Mouse (Mus musculus) 3T3-L1 (cell line): ENCODE measurements around the gene Sec14l2.
A peak's percentile ranks its signal among the peaks of the same experiment; 100 is the strongest.

ENCODE experiments used
- DNase-seq: peaks from one replicate; pipeline ENCODE4 v3.0.0-alpha.2; 2015; ENCODE audit warnings: low read depth, low spot score

Gene Sec14l2

GRCm38 (mm10) chr11:4098816-4099215 lies 24.4 kb downstream of the Sec14l2 start:
- DNase-seq, result peak; percentile 20

GRCm38 (mm10) chr11:4098120-4098519 lies 25.1 kb downstream of the Sec14l2 start:
- no peak for DNase-seq

- no peak for DNase-seq
These were observed 26.1 kb downstream of the Sec14l2 start for GRCm38 (mm10) chr11:4097091-4097621.

GRCm38 (mm10) chr11:4096054-4096984 lies 26.9 kb downstream of the Sec14l2 start:
- peak; percentile 99 for DNase-seq

- DNase-seq, result peak; percentile 36
These were observed 27.8 kb downstream of the Sec14l2 start, which contains the start of gene Mtfp1 for GRCm38 (mm10) chr11:4095171-4096053. Gene Mtfp1, minus strand, starts transcription at chr11:4095445.

- peak; percentile 37 for DNase-seq
These were observed 28.6 kb downstream of the Sec14l2 start for GRCm38 (mm10) chr11:4094378-4095170.

GRCm38 (mm10) chr11:4093459-4094377 lies 29.5 kb downstream of the Sec14l2 start:
- no peak for DNase-seq

- no peak for DNase-seq
These were observed 35.9 kb downstream of the Sec14l2 start for GRCm38 (mm10) chr11:4087267-4087666.

- DNase-seq, result no peak
These were observed 37.0 kb downstream of the Sec14l2 start for GRCm38 (mm10) chr11:4086246-4086645.

GRCm38 (mm10) chr11:4083316-4084078 lies 39.7 kb downstream of the Sec14l2 start:
- DNase-seq, result peak; percentile 85

- DNase-seq, result peak; percentile 69
These were observed 43.0 kb downstream of the Sec14l2 start for GRCm38 (mm10) chr11:4080219-4080618.

- DNase-seq, result no peak
These were observed 44.8 kb downstream of the Sec14l2 start for GRCm38 (mm10) chr11:4078267-4078933.

- peak; percentile 66 for DNase-seq
These were observed 46.6 kb downstream of the Sec14l2 start for GRCm38 (mm10) chr11:4076633-4077032.

GRCm38 (mm10) chr11:4069664-4070063 lies 53.6 kb downstream of the Sec14l2 start:
- no peak for DNase-seq

- DNase-seq, result no peak
These were observed 58.5 kb downstream of the Sec14l2 start, which contains the start of gene Sec14l3 for GRCm38 (mm10) chr11:4064627-4065122. Gene Sec14l3, plus strand, starts transcription at chr11:4064841.

- no peak for DNase-seq
These were observed 60.2 kb downstream of the Sec14l2 start for GRCm38 (mm10) chr11:4062981-4063380.

- DNase-seq, result no peak
These were observed 60.7 kb downstream of the Sec14l2 start for GRCm38 (mm10) chr11:4062523-4062922.

GRCm38 (mm10) chr11:4060866-4061575 lies 62.2 kb downstream of the Sec14l2 start:
- DNase-seq, result no peak
